Mouse (Mus musculus): Measurements from ENCODE around the gene Smpd3. TPM values are rescaled to one million over a fixed set of nuclear protein-coding genes. Genes with fewer than 3 reads are reported as not detected.

The Smpd3 gene
- total RNA-seq (2017): 0.25 and 0.31 TPM in 2 replicates

DNA sequence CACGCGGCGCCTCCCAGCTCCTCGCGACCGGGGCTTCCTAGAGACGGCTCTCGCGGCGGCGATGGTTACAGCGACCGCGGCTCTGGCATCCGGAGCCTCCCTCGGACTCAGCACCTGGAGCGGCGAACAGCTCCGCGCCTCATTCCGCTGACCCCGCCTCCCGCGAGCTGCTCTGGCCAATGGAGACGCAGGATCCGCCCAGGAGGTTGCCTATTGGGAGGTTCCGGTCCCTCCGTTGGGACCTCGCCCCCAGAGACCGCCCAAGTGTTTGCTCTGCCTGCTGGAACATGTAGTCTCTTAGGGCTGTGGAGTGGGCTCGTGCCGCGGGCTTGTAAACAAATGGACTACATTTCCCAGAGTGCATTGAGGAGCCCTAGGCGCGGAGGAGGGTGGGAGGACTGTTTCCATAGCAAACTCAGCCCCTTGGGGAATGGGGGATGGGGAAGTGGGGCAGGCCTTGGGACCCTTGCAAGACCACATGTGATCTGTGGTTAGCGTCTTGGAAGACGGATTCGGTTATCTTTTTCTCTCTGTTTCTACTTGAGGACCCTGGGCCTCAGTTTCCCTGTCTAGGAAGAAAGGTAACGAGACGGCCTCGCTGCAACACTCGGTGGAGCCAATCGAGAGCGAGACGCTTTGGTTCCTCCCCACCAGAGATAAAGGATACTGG, at the start of gene Smpd3:
TSS of gene Smpd3 (minus strand) at position 137 of the 670 bp plus-strand sequence.
- peak; percentile 99 for ATAC-seq (replicated peaks in 1 of 2; ENCODE audit: insufficient read depth in 1 of 2, low FRiP score in 2 of 2, low TSS enrichment in 1 of 2, low read depth in 1 of 2, poor library complexity in 2 of 2, severe bottlenecking in 2 of 2)

DNA sequence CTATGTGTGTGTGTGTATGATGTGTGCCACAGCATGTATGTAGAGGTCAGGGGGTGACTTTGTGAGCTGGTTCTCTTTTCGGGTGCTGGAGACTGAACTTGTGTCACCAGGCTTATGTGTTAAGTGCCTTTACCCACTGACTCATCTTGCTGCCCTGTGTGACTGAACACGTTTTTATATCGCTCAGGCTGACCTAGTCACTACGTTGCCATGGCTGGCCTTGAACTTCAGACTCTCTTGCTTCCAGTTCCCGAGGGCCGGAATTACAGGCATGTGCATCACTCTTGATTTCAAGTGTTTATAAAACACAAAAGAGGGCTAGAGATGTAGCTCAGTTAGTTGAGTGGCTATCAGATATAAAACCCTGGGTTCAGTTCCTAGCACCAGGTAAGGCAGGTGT, 43.2 kb upstream of the Smpd3 start:
- no peak for ATAC-seq (replicated peaks in 1 of 2; ENCODE audit: insufficient read depth in 1 of 2, low FRiP score in 2 of 2, low TSS enrichment in 1 of 2, low read depth in 1 of 2, poor library complexity in 2 of 2, severe bottlenecking in 2 of 2)

GRCm38 (mm10) chr8:106379357-106379756, 41.6 kb upstream of the Smpd3 start:
- no peak for ATAC-seq (replicated peaks in 1 of 2; ENCODE audit: insufficient read depth in 1 of 2, low FRiP score in 2 of 2, low TSS enrichment in 1 of 2, low read depth in 1 of 2, poor library complexity in 2 of 2, severe bottlenecking in 2 of 2)

DNA sequence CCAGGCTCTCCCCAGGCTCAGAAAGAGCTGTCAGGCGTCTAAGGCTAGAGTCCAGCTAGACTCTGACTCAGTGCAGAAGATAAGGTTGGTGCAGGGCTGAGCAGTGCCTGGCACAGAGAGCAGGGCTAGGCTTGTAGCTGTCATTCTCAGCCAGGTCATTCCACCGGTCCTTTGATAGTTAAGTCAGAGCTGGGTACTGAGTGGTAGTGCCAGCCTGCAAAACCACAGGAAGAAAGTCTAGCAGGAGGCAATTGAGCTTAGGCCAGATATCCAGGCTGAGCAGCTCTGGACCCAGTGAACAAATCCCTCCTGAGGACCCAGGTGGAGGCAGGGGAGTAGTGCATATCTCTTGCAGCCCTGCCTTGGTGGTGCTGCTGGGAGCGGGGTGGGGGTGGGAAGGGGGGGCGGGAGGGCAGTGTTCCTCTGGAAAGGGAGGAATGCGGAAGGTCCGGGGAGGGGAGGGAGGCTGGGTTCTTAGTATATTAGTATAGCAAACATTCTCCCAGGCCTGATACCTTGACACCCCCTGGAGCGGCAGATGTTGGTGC, 40.8 kb upstream of the Smpd3 start:
- peak; percentile 32 to 42; a peak in 3 of 4 replicates for ATAC-seq (replicated peaks in 1 of 2; ENCODE audit: insufficient read depth in 1 of 2, low FRiP score in 2 of 2, low TSS enrichment in 1 of 2, low read depth in 1 of 2, poor library complexity in 2 of 2, severe bottlenecking in 2 of 2)

DNA sequence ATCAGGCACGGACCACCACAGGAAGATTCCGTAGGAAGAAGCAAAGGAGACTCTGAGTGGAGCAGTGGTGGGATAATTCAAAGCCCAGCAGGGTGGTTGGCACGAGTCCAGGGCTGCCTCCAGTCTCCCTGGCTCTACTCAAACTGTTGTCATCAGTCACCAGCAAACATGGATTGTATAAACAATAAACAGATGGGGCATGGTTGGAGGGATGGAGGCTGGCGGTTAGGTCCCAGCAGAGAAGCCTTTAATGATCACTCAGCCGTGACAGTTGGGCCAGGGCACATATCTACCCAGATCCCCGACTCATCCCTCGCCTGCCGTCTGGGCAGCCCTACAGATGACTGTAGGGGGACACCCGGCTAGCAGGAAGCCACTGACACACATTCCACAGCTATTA, 39.1 kb upstream of the Smpd3 start:
- ATAC-seq (replicated peaks in 1 of 2; ENCODE audit: insufficient read depth in 1 of 2, low FRiP score in 2 of 2, low TSS enrichment in 1 of 2, low read depth in 1 of 2, poor library complexity in 2 of 2, severe bottlenecking in 2 of 2): no peak

- ATAC-seq (replicated peaks in 1 of 2; ENCODE audit: insufficient read depth in 1 of 2, low FRiP score in 2 of 2, low TSS enrichment in 1 of 2, low read depth in 1 of 2, poor library complexity in 2 of 2, severe bottlenecking in 2 of 2): no peak
These were observed 38.2 kb upstream of the Smpd3 start for GRCm38 (mm10) chr8:106375957-106376356.

- ATAC-seq (replicated peaks in 1 of 2; ENCODE audit: insufficient read depth in 1 of 2, low FRiP score in 2 of 2, low TSS enrichment in 1 of 2, low read depth in 1 of 2, poor library complexity in 2 of 2, severe bottlenecking in 2 of 2): no peak
These were observed 31.3 kb upstream of the Smpd3 start for GRCm38 (mm10) chr8:106369069-106369468.

GRCm38 (mm10) chr8:106368501-106368900, 30.7 kb upstream of the Smpd3 start:
- ATAC-seq (replicated peaks in 1 of 2; ENCODE audit: insufficient read depth in 1 of 2, low FRiP score in 2 of 2, low TSS enrichment in 1 of 2, low read depth in 1 of 2, poor library complexity in 2 of 2, severe bottlenecking in 2 of 2): no peak

- ATAC-seq (replicated peaks in 1 of 2; ENCODE audit: insufficient read depth in 1 of 2, low FRiP score in 2 of 2, low TSS enrichment in 1 of 2, low read depth in 1 of 2, poor library complexity in 2 of 2, severe bottlenecking in 2 of 2): no peak
These were observed 27.0 kb upstream of the Smpd3 start for GRCm38 (mm10) chr8:106364837-106365236.

DNA sequence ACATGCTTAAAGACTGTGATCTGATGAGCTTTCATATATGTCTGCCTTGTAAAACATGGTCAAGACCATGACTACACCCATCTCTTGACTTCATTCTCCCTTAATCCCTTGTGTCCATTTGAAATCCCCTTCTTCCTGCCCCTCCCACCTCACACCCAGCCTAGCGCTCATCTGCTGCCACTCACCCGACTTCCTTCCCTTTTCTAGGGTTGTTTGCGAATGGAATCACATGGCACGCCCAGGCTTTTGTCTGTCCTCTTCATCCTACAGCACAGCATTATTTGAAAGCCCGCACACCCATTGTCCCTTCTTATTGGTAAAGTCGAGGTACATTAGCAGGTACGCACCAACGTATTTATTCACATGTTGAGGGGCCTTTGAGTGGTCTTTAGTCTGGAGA, 26.5 kb upstream of the Smpd3 start:
- no peak for ATAC-seq (replicated peaks in 1 of 2; ENCODE audit: insufficient read depth in 1 of 2, low FRiP score in 2 of 2, low TSS enrichment in 1 of 2, low read depth in 1 of 2, poor library complexity in 2 of 2, severe bottlenecking in 2 of 2)

- no peak for ATAC-seq (replicated peaks in 1 of 2; ENCODE audit: insufficient read depth in 1 of 2, low FRiP score in 2 of 2, low TSS enrichment in 1 of 2, low read depth in 1 of 2, poor library complexity in 2 of 2, severe bottlenecking in 2 of 2)
These were observed 25.5 kb upstream of the Smpd3 start for GRCm38 (mm10) chr8:106363321-106363720.

- ATAC-seq (replicated peaks in 1 of 2; ENCODE audit: insufficient read depth in 1 of 2, low FRiP score in 2 of 2, low TSS enrichment in 1 of 2, low read depth in 1 of 2, poor library complexity in 2 of 2, severe bottlenecking in 2 of 2): no peak
These were observed 22.0 kb upstream of the Smpd3 start for GRCm38 (mm10) chr8:106359650-106360338.

GRCm38 (mm10) chr8:106351135-106351534, 13.3 kb upstream of the Smpd3 start:
- no peak for ATAC-seq (replicated peaks in 1 of 2; ENCODE audit: insufficient read depth in 1 of 2, low FRiP score in 2 of 2, low TSS enrichment in 1 of 2, low read depth in 1 of 2, poor library complexity in 2 of 2, severe bottlenecking in 2 of 2)

GRCm38 (mm10) chr8:106349398-106349797, 11.6 kb upstream of the Smpd3 start:
- no peak for ATAC-seq (replicated peaks in 1 of 2; ENCODE audit: insufficient read depth in 1 of 2, low FRiP score in 2 of 2, low TSS enrichment in 1 of 2, low read depth in 1 of 2, poor library complexity in 2 of 2, severe bottlenecking in 2 of 2)

- no peak for ATAC-seq (replicated peaks in 1 of 2; ENCODE audit: insufficient read depth in 1 of 2, low FRiP score in 2 of 2, low TSS enrichment in 1 of 2, low read depth in 1 of 2, poor library complexity in 2 of 2, severe bottlenecking in 2 of 2)
These were observed 8.3 kb upstream of the Smpd3 start for GRCm38 (mm10) chr8:106346123-106346522.

DNA sequence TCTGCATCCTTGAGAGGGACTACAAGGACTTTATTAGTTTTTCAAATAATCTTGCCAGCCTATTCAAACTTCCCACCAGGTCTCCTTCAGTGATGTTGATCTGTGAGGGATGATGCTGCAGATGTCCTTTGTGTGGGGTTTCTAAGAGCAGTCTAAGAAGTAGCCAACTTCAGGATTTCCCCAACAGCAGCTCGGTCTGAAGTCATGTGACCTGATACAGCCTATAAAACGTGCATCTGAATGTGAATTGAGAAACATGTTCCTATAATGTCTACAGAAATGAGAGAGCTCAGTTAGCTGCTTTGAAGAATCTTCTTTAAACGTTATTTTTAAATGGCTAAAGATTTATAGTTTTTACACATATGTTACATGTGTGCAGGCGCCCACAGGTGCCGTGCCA, 5.7 kb upstream of the Smpd3 start:
- ATAC-seq (replicated peaks in 1 of 2; ENCODE audit: insufficient read depth in 1 of 2, low FRiP score in 2 of 2, low TSS enrichment in 1 of 2, low read depth in 1 of 2, poor library complexity in 2 of 2, severe bottlenecking in 2 of 2): no peak

GRCm38 (mm10) chr8:106342828-106343227, 5.0 kb upstream of the Smpd3 start:
- ATAC-seq (replicated peaks in 1 of 2; ENCODE audit: insufficient read depth in 1 of 2, low FRiP score in 2 of 2, low TSS enrichment in 1 of 2, low read depth in 1 of 2, poor library complexity in 2 of 2, severe bottlenecking in 2 of 2): no peak

GRCm38 (mm10) chr8:106338741-106339209, 987 bp upstream of the Smpd3 start:
- ATAC-seq (replicated peaks in 1 of 2; ENCODE audit: insufficient read depth in 1 of 2, low FRiP score in 2 of 2, low TSS enrichment in 1 of 2, low read depth in 1 of 2, poor library complexity in 2 of 2, severe bottlenecking in 2 of 2): no peak

Measured in hematopoietic stem cell, adult 5-6 weeks (primary cell).